Mouse (Mus musculus) spleen, adult 2 months (tissue): Measurements from ENCODE around the gene Hoxa3.

Experiments used
- CTCF ChIP-seq: fragments of 200-500 bp; IDR thresholded peaks from 2 replicates; pipeline ENCODE4 v1.5.1; 2011; ENCODE audit warnings: mild to moderate bottlenecking, inconsistent platforms; ENCODE audit not compliant: insufficient read depth, insufficient read length, insufficient replicate concordance; ENCODE audit errors: extremely low read depth
- POLR2A ChIP-seq: fragments of 200-500 bp; IDR thresholded peaks from 2 replicates; pipeline ENCODE4 v1.6.1; 2011; ENCODE audit warnings: low read depth, low read length, inconsistent platforms

GRCm38 (mm10) chr6:52191860-52192550 is 21.1 kb downstream of the Hoxa3 start:
- TF ChIP-seq CTCF (no peak), POLR2A (peak; percentile 73)
